Mouse (Mus musculus): Measurements from ENCODE around the gene Grin3a.

DNA sequence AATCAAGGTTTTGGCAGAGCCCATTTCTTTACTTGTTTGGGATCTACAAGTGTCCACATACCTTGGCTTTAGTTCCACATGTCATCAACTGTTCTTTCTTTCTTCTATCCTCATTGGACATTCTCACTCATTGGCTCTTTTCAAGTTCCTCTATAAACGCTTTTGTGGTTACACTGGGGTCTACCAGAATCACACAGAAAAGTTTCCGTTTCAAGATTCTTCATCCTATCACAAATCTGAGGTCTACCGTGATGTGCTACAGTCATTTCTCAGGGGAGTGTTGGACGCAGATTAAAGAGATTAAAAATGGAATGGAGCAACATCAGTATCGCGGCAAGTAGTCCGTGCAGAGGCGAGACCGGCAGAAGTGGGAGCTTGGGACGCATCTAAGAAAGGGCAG lies 228.6 kb downstream of the Grin3a start:
- TF ChIP-seq CTCF (IDR thresholded peaks at IDR 0.05; ENCODE audit: low read depth): no peak
- no peak for TF ChIP-seq EP300 (IDR thresholded peaks at IDR 0.05; ENCODE audit: low read depth)

Data from heart, postnatal 0 days (tissue).